Mouse (Mus musculus): ENCODE results near the gene Ehd4. TPM values are rescaled to one million over a fixed set of nuclear protein-coding genes. Genes with fewer than 3 reads are reported as not detected.
A peak's percentile ranks its signal among the peaks of the same experiment; 100 is the strongest.

The Ehd4 gene
- polyA plus RNA-seq (2012; rRNA removed) = 5.1 and 6.4 TPM in 2 replicates

- peak; percentile 99 for DNase-seq (ENCODE audit: low read depth)
- TF ChIP-seq POLR2A (IDR thresholded peaks at IDR 0.05; ENCODE audit: borderline replicate concordance, extremely low read depth, insufficient read depth, insufficient read length, poor library complexity, severe bottlenecking) (no peak; the same call in 1 of the 2 replicates), CTCF (IDR thresholded peaks at IDR 0.05; ENCODE audit: borderline replicate concordance, extremely low read depth, insufficient read depth, insufficient read length) (no peak)
These were observed at the start of gene Ehd4 for GRCm38 (mm10) chr2:120154361-120154894. Gene Ehd4, minus strand, starts transcription at chr2:120154606.

DNA sequence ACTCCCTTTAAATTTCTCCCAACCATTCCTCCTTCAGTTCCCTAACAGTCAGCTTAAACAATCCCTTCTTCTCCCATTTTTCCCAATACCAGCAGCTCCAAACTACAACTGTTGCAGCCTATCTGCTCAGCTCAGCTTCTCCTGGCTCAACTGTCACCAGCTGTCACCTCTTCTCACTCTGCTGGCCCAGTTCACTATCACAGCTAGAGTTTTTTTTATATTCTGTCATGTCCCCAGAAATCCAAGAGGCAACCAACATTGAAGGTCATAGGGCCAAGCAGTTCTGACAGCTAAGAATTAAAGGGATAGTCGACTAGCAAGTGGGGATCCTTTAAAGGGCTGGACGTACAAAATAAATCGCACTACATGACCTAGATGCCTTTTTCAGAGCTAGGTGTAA lies 49.3 kb upstream of the Ehd4 start:
- TF ChIP-seq CTCF (IDR thresholded peaks at IDR 0.05; ENCODE audit: borderline replicate concordance, extremely low read depth, insufficient read depth, insufficient read length) = no peak
- no peak for TF ChIP-seq POLR2A (IDR thresholded peaks at IDR 0.05; ENCODE audit: borderline replicate concordance, extremely low read depth, insufficient read depth, insufficient read length, poor library complexity, severe bottlenecking)
- DNase-seq (ENCODE audit: low read depth) = no peak

- no peak for TF ChIP-seq CTCF (IDR thresholded peaks at IDR 0.05; ENCODE audit: borderline replicate concordance, extremely low read depth, insufficient read depth, insufficient read length)
- TF ChIP-seq POLR2A (IDR thresholded peaks at IDR 0.05; ENCODE audit: borderline replicate concordance, extremely low read depth, insufficient read depth, insufficient read length, poor library complexity, severe bottlenecking) = no peak
- peak; percentile 1 for DNase-seq (ENCODE audit: low read depth)
These were observed 45.7 kb upstream of the Ehd4 start for GRCm38 (mm10) chr2:120200077-120200476.

DNA sequence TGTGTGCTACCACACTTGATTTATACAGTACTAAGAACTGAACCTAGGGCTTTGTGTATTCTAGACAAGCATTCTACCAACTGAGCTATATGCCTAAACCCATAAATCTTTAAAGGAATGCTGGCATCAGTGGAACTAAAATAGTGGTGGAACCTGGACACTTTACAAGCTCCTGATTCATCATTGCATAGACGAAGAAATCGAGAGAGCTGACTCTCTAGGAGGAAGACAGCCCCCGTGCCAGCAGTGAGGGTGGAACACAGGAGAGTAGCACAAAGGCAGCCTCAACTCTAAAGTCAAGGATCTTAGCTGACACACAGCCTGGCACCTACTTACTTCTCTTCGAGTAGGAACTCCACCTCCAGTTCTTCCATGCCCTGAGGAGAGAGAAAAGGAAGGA lies 33.8 kb upstream of the Ehd4 start:
- no peak for TF ChIP-seq POLR2A (IDR thresholded peaks at IDR 0.05; ENCODE audit: borderline replicate concordance, extremely low read depth, insufficient read depth, insufficient read length, poor library complexity, severe bottlenecking)
- no peak for TF ChIP-seq CTCF (IDR thresholded peaks at IDR 0.05; ENCODE audit: borderline replicate concordance, extremely low read depth, insufficient read depth, insufficient read length)
- DNase-seq (ENCODE audit: low read depth) = no peak

GRCm38 (mm10) chr2:120187583-120187982 lies 33.2 kb upstream of the Ehd4 start:
- DNase-seq (ENCODE audit: low read depth) = no peak
- TF ChIP-seq POLR2A (IDR thresholded peaks at IDR 0.05; ENCODE audit: borderline replicate concordance, extremely low read depth, insufficient read depth, insufficient read length, poor library complexity, severe bottlenecking) (no peak), CTCF (IDR thresholded peaks at IDR 0.05; ENCODE audit: borderline replicate concordance, extremely low read depth, insufficient read depth, insufficient read length) (peak; percentile 26; the same call in 1 of the 2 replicates)

- peak; percentile 0 for DNase-seq (ENCODE audit: low read depth)
- TF ChIP-seq CTCF (IDR thresholded peaks at IDR 0.05; ENCODE audit: borderline replicate concordance, extremely low read depth, insufficient read depth, insufficient read length) = peak; percentile 26; the same call in 1 of the 2 replicates
- no peak for TF ChIP-seq POLR2A (IDR thresholded peaks at IDR 0.05; ENCODE audit: borderline replicate concordance, extremely low read depth, insufficient read depth, insufficient read length, poor library complexity, severe bottlenecking)
These were observed 31.3 kb upstream of the Ehd4 start for GRCm38 (mm10) chr2:120185527-120186276.

GRCm38 (mm10) chr2:120178936-120179335 lies 24.5 kb upstream of the Ehd4 start:
- TF ChIP-seq CTCF (IDR thresholded peaks at IDR 0.05; ENCODE audit: borderline replicate concordance, extremely low read depth, insufficient read depth, insufficient read length) (no peak), POLR2A (IDR thresholded peaks at IDR 0.05; ENCODE audit: borderline replicate concordance, extremely low read depth, insufficient read depth, insufficient read length, poor library complexity, severe bottlenecking) (no peak)
- no peak for DNase-seq (ENCODE audit: low read depth)

GRCm38 (mm10) chr2:120173718-120174117 lies 19.3 kb upstream of the Ehd4 start:
- DNase-seq (ENCODE audit: low read depth) = peak; percentile 63
- TF ChIP-seq CTCF (IDR thresholded peaks at IDR 0.05; ENCODE audit: borderline replicate concordance, extremely low read depth, insufficient read depth, insufficient read length) (peak; percentile 79), POLR2A (IDR thresholded peaks at IDR 0.05; ENCODE audit: borderline replicate concordance, extremely low read depth, insufficient read depth, insufficient read length, poor library complexity, severe bottlenecking) (no peak)

- no peak for TF ChIP-seq POLR2A (IDR thresholded peaks at IDR 0.05; ENCODE audit: borderline replicate concordance, extremely low read depth, insufficient read depth, insufficient read length, poor library complexity, severe bottlenecking)
- TF ChIP-seq CTCF (IDR thresholded peaks at IDR 0.05; ENCODE audit: borderline replicate concordance, extremely low read depth, insufficient read depth, insufficient read length) = no peak
- DNase-seq (ENCODE audit: low read depth) = no peak
These were observed 17.0 kb upstream of the Ehd4 start for GRCm38 (mm10) chr2:120171362-120171761.

DNA sequence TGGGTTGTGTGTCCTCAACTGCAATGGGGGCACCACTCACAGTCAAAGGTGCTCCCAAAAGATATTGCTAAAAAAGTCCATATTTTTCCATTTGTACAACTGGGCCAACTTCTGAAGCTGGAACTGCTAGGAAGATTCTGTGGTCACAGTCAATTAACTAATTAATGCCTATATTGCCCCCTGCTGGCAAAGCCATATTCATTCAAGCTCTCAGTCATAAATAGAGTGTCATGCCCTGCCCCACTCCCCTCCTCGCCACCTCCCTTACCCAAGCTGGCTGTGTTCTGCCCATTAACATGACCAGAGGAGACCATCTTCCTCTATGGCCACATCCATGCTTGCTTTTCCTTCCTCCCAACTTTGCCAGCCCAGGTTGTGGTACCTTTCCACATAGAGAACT lies 16.3 kb upstream of the Ehd4 start:
- TF ChIP-seq POLR2A (IDR thresholded peaks at IDR 0.05; ENCODE audit: borderline replicate concordance, extremely low read depth, insufficient read depth, insufficient read length, poor library complexity, severe bottlenecking) = no peak
- peak; percentile 20; the same call in 1 of the 2 replicates for TF ChIP-seq CTCF (IDR thresholded peaks at IDR 0.05; ENCODE audit: borderline replicate concordance, extremely low read depth, insufficient read depth, insufficient read length)
- DNase-seq (ENCODE audit: low read depth) = peak; percentile 40

DNA sequence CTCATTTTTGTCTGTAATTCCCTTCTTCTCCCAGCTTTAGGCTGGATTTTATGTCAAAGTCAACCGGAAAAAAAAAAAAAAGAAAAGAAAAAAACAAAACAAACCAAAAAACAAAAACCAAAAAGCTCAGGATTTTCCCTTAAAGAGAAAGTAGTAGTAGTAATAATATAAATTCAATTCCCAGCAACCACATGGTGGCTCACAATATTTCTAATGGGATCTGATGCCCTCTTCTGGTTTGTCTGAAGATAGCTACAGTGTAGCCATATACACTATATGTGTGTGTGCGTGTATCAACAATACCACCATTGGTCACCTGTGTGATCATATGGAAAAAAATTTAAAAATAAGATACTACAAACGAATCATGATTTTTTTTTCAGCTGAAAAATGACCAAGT lies 15.0 kb upstream of the Ehd4 start:
- TF ChIP-seq CTCF (IDR thresholded peaks at IDR 0.05; ENCODE audit: borderline replicate concordance, extremely low read depth, insufficient read depth, insufficient read length) (no peak), POLR2A (IDR thresholded peaks at IDR 0.05; ENCODE audit: borderline replicate concordance, extremely low read depth, insufficient read depth, insufficient read length, poor library complexity, severe bottlenecking) (no peak)
- no peak for DNase-seq (ENCODE audit: low read depth)

- TF ChIP-seq POLR2A (IDR thresholded peaks at IDR 0.05; ENCODE audit: borderline replicate concordance, extremely low read depth, insufficient read depth, insufficient read length, poor library complexity, severe bottlenecking) (no peak), CTCF (IDR thresholded peaks at IDR 0.05; ENCODE audit: borderline replicate concordance, extremely low read depth, insufficient read depth, insufficient read length) (no peak)
- no peak for DNase-seq (ENCODE audit: low read depth)
These were observed 13.4 kb upstream of the Ehd4 start for GRCm38 (mm10) chr2:120167763-120168162.
